Mouse (Mus musculus) MEL (cell line): Measurements from ENCODE around the gene Xkr8. TPM values are rescaled to one million over a fixed set of nuclear protein-coding genes. Genes with fewer than 3 reads are reported as not detected.

Experiments used
- DNase-seq: peaks from one replicate; pipeline ENCODE4 v3.0.0; 2011; ENCODE audit warnings: low read depth, low spot score
- H3K27ac ChIP-seq: 2 replicates; pipeline ENCODE4 v1.5.1; 2012; ENCODE audit warnings: low read depth, mild to moderate bottlenecking, control low read depth, low read length, moderate library complexity; ENCODE audit not compliant: control insufficient read depth
- H3K27me3 ChIP-seq, 2 experiments: fragments of 150-350 bp in 1 of 2; sonication (generic) in 1 of 2; 2 replicates each; pipeline ENCODE4 v1.6.1; 2012; ENCODE audit warnings: low read length in 2 of 2, mild to moderate bottlenecking in 2 of 2, improper control_type of control experiment in 1 of 2, moderate library complexity in 1 of 2; ENCODE audit not compliant: insufficient read depth in 2 of 2, control insufficient read depth in 1 of 2
- H3K36me3 ChIP-seq, 2 experiments: 2 replicates each; pipeline ENCODE4 v1.6.1; 2012 to 2014; ENCODE audit warnings: low read length in 2 of 2, improper control_type of control experiment in 1 of 2, inconsistent platforms in 1 of 2, mild to moderate bottlenecking in 1 of 2; ENCODE audit not compliant: insufficient read depth in 2 of 2, control insufficient read depth in 1 of 2
- H3K4me1 ChIP-seq, 2 experiments: fragments of 150-350 bp in 1 of 2; sonication (generic) in 1 of 2; 2 replicates each; pipeline ENCODE4 v1.6.1; 2012; ENCODE audit warnings: low read length in 2 of 2, improper control_type of control experiment in 1 of 2, mild to moderate bottlenecking in 1 of 2; ENCODE audit not compliant: insufficient read depth in 2 of 2, control insufficient read depth in 1 of 2
- H3K4me3 ChIP-seq, 2 experiments: fragments of 150-350 bp in 1 of 2; sonication (generic) in 1 of 2; 2 replicates each; pipeline ENCODE4 v1.5.1; 2012; ENCODE audit warnings: low read depth in 2 of 2, low read length in 2 of 2, mild to moderate bottlenecking in 2 of 2, moderate library complexity in 2 of 2, control low read depth in 1 of 2, improper control_type of control experiment in 1 of 2; ENCODE audit not compliant: control insufficient read depth in 1 of 2, insufficient read depth in 1 of 2
- H3K79me2 ChIP-seq: 2 replicates; pipeline ENCODE4 v1.6.1; 2012; ENCODE audit warnings: mild to moderate bottlenecking, low read length, moderate library complexity; ENCODE audit not compliant: control insufficient read depth, poor library complexity, insufficient read depth
- H3K9ac ChIP-seq: 2 replicates; pipeline ENCODE4 v1.6.1; 2012; ENCODE audit warnings: low read depth, mild to moderate bottlenecking, control low read depth, low read length, moderate library complexity; ENCODE audit not compliant: control insufficient read depth, poor library complexity, severe bottlenecking
- H3K9me3 ChIP-seq: fragments of 150-350 bp; sonication (generic); replicated peaks from 2 replicates; pipeline ENCODE4 v1.6.1; 2012; ENCODE audit warnings: mild to moderate bottlenecking, low read length, improper control_type of control experiment, moderate library complexity; ENCODE audit not compliant: insufficient read depth
- CHD1 ChIP-seq: IDR thresholded peaks from 2 replicates; pipeline ENCODE4 v1.6.1; 2012; ENCODE audit warnings: low read depth, mild to moderate bottlenecking, inconsistent platforms, low read length, improper control_type of control experiment
- CTCF ChIP-seq, 3 experiments: IDR thresholded peaks in 2 of 3; conservative IDR thresholded peaks in 1 of 3; 2 replicates each; pipeline ENCODE4 v1.5.1; 2011 to 2012; ENCODE audit warnings: low read length in 3 of 3, low read depth in 2 of 3, mild to moderate bottlenecking in 2 of 3, improper control_type of control experiment in 1 of 3, inconsistent platforms in 1 of 3, mixed read lengths in 1 of 3, moderate library complexity in 1 of 3; ENCODE audit not compliant: control insufficient read depth in 1 of 3, insufficient read depth in 1 of 3, poor library complexity in 1 of 3, severe bottlenecking in 1 of 3
- E2F4 ChIP-seq: IDR thresholded peaks from 2 replicates; pipeline ENCODE4 v1.6.1; 2011; ENCODE audit warnings: low read depth, low read length, improper control_type of control experiment, borderline replicate concordance
- EP300 ChIP-seq, 2 experiments: IDR thresholded peaks; 2 replicates each; pipeline ENCODE4 v1.6.1; 2011; ENCODE audit warnings: improper control_type of control experiment in 2 of 2, low read length in 2 of 2, low read depth in 1 of 2, mild to moderate bottlenecking in 1 of 2
- GATA1 ChIP-seq: IDR thresholded peaks from 2 replicates; pipeline ENCODE4 v1.6.1; 2011; ENCODE audit warnings: low read depth, low read length, improper control_type of control experiment
- HCFC1 ChIP-seq: IDR thresholded peaks from 2 replicates; pipeline ENCODE4 v1.6.1; 2012; ENCODE audit warnings: low read depth, mild to moderate bottlenecking, inconsistent platforms, low read length, improper control_type of control experiment, moderate library complexity
- MAX ChIP-seq: IDR thresholded peaks from 2 replicates; pipeline ENCODE4 v1.6.1; 2011; ENCODE audit warnings: low read length, improper control_type of control experiment
- MXI1 ChIP-seq: IDR thresholded peaks from 2 replicates; pipeline ENCODE4 v1.6.1; 2011; ENCODE audit warnings: mild to moderate bottlenecking, low read depth, low read length, improper control_type of control experiment
- MYB ChIP-seq: IDR thresholded peaks from 2 replicates; pipeline ENCODE4 v1.6.1; 2011; ENCODE audit warnings: mild to moderate bottlenecking, low read depth, low read length, improper control_type of control experiment
- NELFE ChIP-seq: IDR thresholded peaks from 2 replicates; pipeline ENCODE4 v1.6.1; 2011; ENCODE audit warnings: low read depth, low read length, improper control_type of control experiment
- POLR2AphosphoS2 ChIP-seq: IDR thresholded peaks from 2 replicates; pipeline ENCODE4 v1.6.1; 2011; ENCODE audit warnings: low read length, improper control_type of control experiment
- RAD21 ChIP-seq: IDR thresholded peaks from 2 replicates; pipeline ENCODE4 v1.6.1; 2011; ENCODE audit warnings: mild to moderate bottlenecking, low read depth, low read length, improper control_type of control experiment
- RCOR1 ChIP-seq: IDR thresholded peaks from 2 replicates; pipeline ENCODE4 v1.6.1; 2012; ENCODE audit warnings: low read depth, mild to moderate bottlenecking, inconsistent platforms, low read length, improper control_type of control experiment
- SMC3 ChIP-seq: IDR thresholded peaks from 2 replicates; pipeline ENCODE4 v1.6.1; 2011; ENCODE audit warnings: low read depth, low read length, improper control_type of control experiment
- TAL1 ChIP-seq: IDR thresholded peaks from 2 replicates; pipeline ENCODE4 v1.6.1; 2012; ENCODE audit warnings: mild to moderate bottlenecking, inconsistent platforms, low read length, moderate library complexity, mixed read lengths
- TBP ChIP-seq: IDR thresholded peaks from 2 replicates; pipeline ENCODE4 v1.8.0; 2011; ENCODE audit warnings: low read depth, low read length, improper control_type of control experiment
- TCF12 ChIP-seq: IDR thresholded peaks from 2 replicates; pipeline ENCODE4 v1.6.1; 2014; ENCODE audit warnings: low read depth, mild to moderate bottlenecking, inconsistent platforms, low read length, improper control_type of control experiment, moderate library complexity
- USF1 ChIP-seq: IDR thresholded peaks from 2 replicates; pipeline ENCODE4 v1.6.1; 2014; ENCODE audit warnings: low read depth, mild to moderate bottlenecking, inconsistent platforms, low read length, improper control_type of control experiment, moderate library complexity
- USF2 ChIP-seq, 2 experiments: IDR thresholded peaks; 2 replicates each; pipeline ENCODE4 v1.6.1; 2011 to 2012; ENCODE audit warnings: improper control_type of control experiment in 2 of 2, low read length in 2 of 2, borderline replicate concordance in 1 of 2, inconsistent platforms in 1 of 2, low read depth in 1 of 2, mild to moderate bottlenecking in 1 of 2; ENCODE audit not compliant: insufficient read depth in 1 of 2
- ZNF384 ChIP-seq: IDR thresholded peaks from 2 replicates; pipeline ENCODE4 v1.6.1; 2012; ENCODE audit warnings: low read depth, mild to moderate bottlenecking, inconsistent platforms, low read length, improper control_type of control experiment
- polyA plus RNA-seq, 2 experiments: library from polyadenylated mRNA; stranded (reverse) in 1 of 2; unstranded in 1 of 2; fragments of >175 nt in 1 of 2; fragments of >200 nt in 1 of 2; gene quantifications; 2 replicates each; pipeline versions ENCODE4 v1.2.1 to v1.2.4; 2012; ENCODE audit warnings: low replicate concordance in 2 of 2, low read depth in 1 of 2; ENCODE audit not compliant: insufficient read length in 2 of 2, insufficient read depth in 1 of 2, missing spikeins in 1 of 2
- total RNA-seq: library from RNA; depleted of rRNA; stranded (reverse); fragments of 300-350 nt; gene quantifications from 2 replicates; pipeline ENCODE4 v1.2.3, GENCODE M21; 2012

Xkr8 gene
- total and polyA plus RNA-seq, 3 experiments: 2.8 to 3.9 TPM; not detected in 1

DNA sequence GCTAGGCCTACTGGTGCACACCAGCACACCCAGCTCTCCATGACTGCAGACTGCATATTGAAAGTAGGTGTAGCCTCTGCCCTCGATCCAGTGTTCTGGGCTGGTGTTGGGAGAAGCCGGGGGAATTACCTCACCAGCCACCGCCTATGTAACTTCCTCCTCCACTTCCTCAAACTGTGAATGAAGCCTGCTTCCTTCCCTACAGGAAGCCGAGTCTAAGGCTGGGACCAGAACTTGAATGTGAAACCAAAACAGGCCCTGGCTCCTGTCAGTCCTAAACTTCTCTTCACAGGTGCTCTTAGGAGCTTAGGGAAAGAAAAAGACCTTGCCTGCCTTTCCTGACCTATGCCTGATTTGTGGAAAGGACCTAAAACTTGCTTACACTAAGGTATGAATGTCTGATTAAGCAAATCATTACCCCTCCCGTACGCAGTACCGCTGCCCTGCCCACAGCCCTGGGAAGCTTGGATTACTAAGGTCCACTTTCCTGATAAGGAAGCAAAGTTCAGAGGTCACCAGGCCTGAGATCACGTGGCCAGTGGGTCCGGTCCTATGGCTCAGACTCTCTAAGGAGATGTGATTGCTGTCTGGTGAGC is 15.4 kb upstream of the Xkr8 start (continued):
- TF ChIP-seq GATA1 (no peak), MAX (peak; percentile 26; the same call in 1 of the 2 replicates), MYB (no peak), NELFE (no peak; the same call in none of the 2 replicates)

DNA sequence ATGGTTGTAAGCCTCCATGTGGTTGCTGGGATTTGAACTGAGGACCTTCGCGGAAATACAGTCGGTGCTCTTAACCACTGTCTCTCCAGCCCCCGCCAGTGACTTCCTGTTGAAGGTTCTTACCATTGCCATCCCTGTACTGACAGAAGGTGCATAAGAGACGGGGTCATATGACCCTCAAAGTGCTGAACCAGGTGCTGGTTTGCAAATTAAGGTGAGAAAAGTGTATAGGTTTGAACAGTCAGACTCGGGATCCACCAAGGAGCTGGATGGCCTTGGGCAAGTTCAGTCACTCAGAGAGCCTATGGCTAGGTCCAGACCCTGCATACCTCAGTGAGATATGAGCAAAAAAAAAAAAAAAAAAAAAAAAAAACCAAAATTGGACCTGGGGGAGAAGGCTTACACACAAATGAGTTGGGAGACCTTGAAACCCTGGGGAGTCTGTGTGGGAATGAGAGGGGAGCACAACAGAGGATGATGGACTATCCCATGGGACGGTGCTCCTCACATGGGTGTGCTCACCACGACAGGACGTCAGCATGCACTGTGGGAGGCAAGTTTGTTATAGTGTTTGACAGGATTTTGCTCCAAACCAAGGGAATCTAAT is 14.7 kb upstream of the Xkr8 start:
- Histone ChIP-seq H3K79me2 (no peaks in the 10 kb centered on the region), H3K4me3 (peak overlapping the region; percentile 47 to 70), H3K27me3 (no peaks in the 10 kb centered on the region), H3K27ac (peak overlapping the region; percentile 32), H3K9ac (peak overlapping the region; percentile 68), H3K9me3 (no peaks in the 10 kb centered on the region), H3K4me1 (peaks cover 2 to 26% of the 10 kb centered on the region in 2 experiments), H3K36me3 (peaks cover 0 to 18% of the 10 kb centered on the region in 2 experiments; a peak in 2 of 4 replicates)
- TF ChIP-seq HCFC1 (no peak), MXI1 (no peak), ZNF384 (peak; percentile 53; the same call in 1 of the 2 replicates)
- DNase-seq: no peak

DNA sequence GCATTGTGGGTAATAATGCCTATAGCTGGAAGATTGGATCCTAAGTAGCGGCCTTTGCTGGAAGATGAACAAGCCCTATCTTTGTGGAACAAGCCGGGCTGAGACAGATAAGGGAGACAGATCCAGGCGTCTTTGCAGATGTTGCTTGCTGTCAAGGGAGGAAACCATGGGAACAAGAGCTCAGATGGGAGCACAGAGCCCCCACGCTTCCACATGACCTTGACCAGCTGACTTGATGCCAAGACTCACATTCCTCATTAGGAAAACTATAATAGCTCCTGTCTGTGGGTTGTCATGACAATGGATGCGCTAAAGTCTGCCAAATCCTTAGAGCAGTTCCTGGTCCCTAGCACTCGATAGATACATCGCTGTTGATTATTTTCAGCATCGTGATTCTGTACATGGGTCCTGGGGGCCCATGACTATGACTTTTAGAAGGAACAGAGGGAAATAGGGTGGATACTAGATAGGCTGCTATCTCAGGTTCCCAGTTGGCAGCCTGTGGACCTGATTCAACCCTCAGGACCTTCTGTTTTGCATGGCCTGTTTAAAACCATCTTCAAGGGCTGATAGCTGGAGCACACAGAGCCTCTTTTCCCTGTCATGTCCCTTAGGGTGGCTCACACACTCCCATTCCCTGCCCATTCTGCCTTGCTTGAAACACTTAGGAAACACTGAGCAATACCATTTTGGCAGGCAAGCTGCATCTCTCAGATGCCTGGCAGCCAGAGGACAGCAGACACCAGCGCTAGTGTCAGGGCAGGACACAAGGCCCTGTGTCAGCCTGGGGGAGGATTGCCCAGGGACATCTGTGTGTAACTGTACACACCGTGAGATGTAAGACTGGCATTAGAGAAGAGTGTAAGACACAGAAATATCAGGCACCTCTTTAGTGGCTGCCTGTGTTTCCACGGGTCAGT is 11.9 kb upstream of the Xkr8 start:
- no peaks in the 10 kb centered on the region for H3K79me2 ChIP-seq
- no peak overlapping the region for H3K4me3 ChIP-seq
- peaks cover 0 to 18% of the 10 kb centered on the region in 2 experiments; a peak in 2 of 4 replicates for H3K36me3 ChIP-seq
- H3K9me3 ChIP-seq: no peaks in the 10 kb centered on the region
- peaks cover 2 to 26% of the 10 kb centered on the region in 2 experiments for H3K4me1 ChIP-seq
- no peaks in the 10 kb centered on the region for H3K27me3 ChIP-seq
- H3K9ac ChIP-seq: no peak overlapping the region
- H3K27ac ChIP-seq: no peak overlapping the region
- TF ChIP-seq USF1: no peak
- TF ChIP-seq USF2 (IDR thresholded peaks at IDR 0.05; ENCODE audit: borderline replicate concordance in 1 of 2, insufficient read depth in 1 of 2, low read depth in 1 of 2, low read length in 2 of 2): no peak
- TF ChIP-seq TAL1: peak; percentile 77
- no peak; the same call in 1 of the 2 replicates for TF ChIP-seq TBP
- no peak for TF ChIP-seq E2F4
- peak; percentile 43 to 65; a peak in 3 of 4 replicates for TF ChIP-seq EP300 (IDR thresholded peaks at IDR 0.05; ENCODE audit: low read depth in 1 of 2, low read length in 2 of 2)
- TF ChIP-seq ZNF384: no peak
- no peak for TF ChIP-seq NELFE
- no peak for TF ChIP-seq CTCF (IDR thresholded peaks at IDR 0.05 in 2 of 3, conservative IDR thresholded peaks at IDR 0.05 in 1 of 3; ENCODE audit: control insufficient read depth in 1 of 3, insufficient read depth in 1 of 3, low read depth in 2 of 3, low read length in 3 of 3, poor library complexity in 1 of 3, severe bottlenecking in 1 of 3)
- peak; percentile 69; the same call in 1 of the 2 replicates for TF ChIP-seq RCOR1
- TF ChIP-seq GATA1: peak; percentile 61; the same call in 1 of the 2 replicates
- no peak for TF ChIP-seq RAD21
- TF ChIP-seq SMC3: no peak
- TF ChIP-seq TCF12: peak; percentile 73; the same call in 1 of the 2 replicates
- no peak for TF ChIP-seq POLR2AphosphoS2
- TF ChIP-seq CHD1: no peak
- DNase-seq: peak; percentile 61
